Mouse (Mus musculus) kidney, embryonic 16.5 days (tissue): ENCODE data around the gene Palld. TPM values are rescaled to one million over a fixed set of nuclear protein-coding genes. Genes with fewer than 3 reads are reported as not detected.
A peak's percentile ranks its signal among the peaks of the same experiment; 100 is the strongest.

Source experiments
- ATAC-seq: fragments of 200-750 bp; cut with Nextera tagmentation; 2 replicates; pipeline ENCODE4 v1.8.0; 2017; ENCODE audit warnings: moderate TSS enrichment; ENCODE audit not compliant: low FRiP score, low TSS enrichment
- H3K27ac ChIP-seq: fragments of 300-500 bp; sonication (generic); 2 replicates; pipeline ENCODE4 v1.5.1; 2014; ENCODE audit warnings: low read length
- H3K27me3 ChIP-seq: fragments of 300-500 bp; sonication (generic); 2 replicates; pipeline ENCODE4 v1.6.1; 2014; ENCODE audit warnings: low read length, control low read depth, mixed read lengths; ENCODE audit not compliant: insufficient read depth
- H3K36me3 ChIP-seq: fragments of 300-500 bp; sonication (generic); 2 replicates; pipeline ENCODE4 v1.6.1; 2014; ENCODE audit warnings: low read length, control low read depth, mixed read lengths; ENCODE audit not compliant: insufficient read depth
- H3K4me1 ChIP-seq: fragments of 300-500 bp; sonication (generic); 2 replicates; pipeline ENCODE4 v1.6.1; 2014; ENCODE audit warnings: low read length, control low read depth, mixed read lengths; ENCODE audit not compliant: insufficient read depth
- H3K4me2 ChIP-seq: fragments of 300-500 bp; sonication (generic); replicated peaks from 2 replicates; pipeline ENCODE4 v1.6.1; 2014; ENCODE audit warnings: low read depth, low read length
- H3K4me3 ChIP-seq: fragments of 300-500 bp; sonication (generic); 2 replicates; pipeline ENCODE4 v1.5.1; 2014; ENCODE audit warnings: mild to moderate bottlenecking, low read length
- H3K9ac ChIP-seq: fragments of 300-500 bp; sonication (generic); replicated peaks from 2 replicates; pipeline ENCODE4 v1.6.1; 2014; ENCODE audit warnings: low read length
- H3K9me3 ChIP-seq: fragments of 300-500 bp; sonication (generic); 2 replicates; pipeline ENCODE4 v1.6.1; 2016; ENCODE audit warnings: low read length, control low read depth
- WGBS: fragments of 180-500 bp; shearing (Covaris S2); extraction: QIAGEN DNeasy Blood & Tissue Kit; methylation state at CpG from one replicate; pipeline ENCODE4 v1.1.7; 2014; 5-methylcytosine and 5-hydroxymethylcytosine counted together
- polyA plus RNA-seq: library from polyadenylated mRNA; unstranded; fragments of >200 nt; fragmentation: Nextera tagmentation; extraction: Ambion mirVana; gene quantifications from 2 replicates; pipeline ENCODE4 v1.2.1, GENCODE M21; 2015

The Palld gene
- polyA plus RNA-seq, 1 experiment from 2014 or later, result 71.8 TPM

DNA sequence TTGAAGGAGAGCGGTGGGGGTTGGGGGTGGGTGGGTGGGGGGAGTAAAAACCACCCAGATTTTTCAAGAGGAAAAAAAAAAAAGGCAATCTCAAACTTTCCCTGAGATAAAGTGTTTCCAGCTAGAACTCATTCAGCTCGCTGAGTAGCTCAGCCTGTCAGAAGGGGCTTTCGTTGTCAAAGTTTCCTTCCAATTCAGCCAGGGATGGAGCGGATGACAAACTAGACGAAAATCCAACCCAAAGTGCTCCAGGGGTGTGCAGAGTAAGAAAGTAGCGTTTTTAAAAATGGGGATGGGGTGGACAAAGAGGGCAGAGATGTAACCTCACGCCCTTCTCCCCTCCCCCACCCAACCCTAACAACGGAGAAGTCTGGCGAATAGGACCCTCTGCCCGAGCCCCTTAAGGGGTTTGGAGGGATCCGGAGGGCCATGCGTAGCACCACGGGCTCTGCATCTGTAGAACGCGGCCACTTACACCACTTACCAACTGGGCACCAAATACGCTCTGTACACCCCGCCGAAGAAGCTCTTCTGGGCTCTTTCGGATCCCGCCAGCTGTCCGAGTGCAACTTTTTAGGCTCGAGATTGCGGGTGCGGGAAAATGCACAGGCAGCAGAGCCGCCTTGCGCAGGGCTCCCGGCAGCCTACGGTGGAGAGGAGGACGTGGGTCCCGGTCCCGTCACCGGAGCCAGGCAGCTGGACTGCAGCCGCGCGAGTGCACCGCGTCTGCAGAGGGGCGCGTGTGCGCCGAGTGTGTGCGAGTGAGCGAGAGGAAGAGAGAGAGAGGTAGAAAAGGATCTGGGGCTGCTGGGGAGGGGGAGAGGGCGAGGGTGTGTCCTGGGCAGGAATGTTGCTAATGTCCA is 142.9 kb downstream of the Palld start:
- under 1% methylated on average over 43 of the region's 44 CpGs for WGBS

DNA sequence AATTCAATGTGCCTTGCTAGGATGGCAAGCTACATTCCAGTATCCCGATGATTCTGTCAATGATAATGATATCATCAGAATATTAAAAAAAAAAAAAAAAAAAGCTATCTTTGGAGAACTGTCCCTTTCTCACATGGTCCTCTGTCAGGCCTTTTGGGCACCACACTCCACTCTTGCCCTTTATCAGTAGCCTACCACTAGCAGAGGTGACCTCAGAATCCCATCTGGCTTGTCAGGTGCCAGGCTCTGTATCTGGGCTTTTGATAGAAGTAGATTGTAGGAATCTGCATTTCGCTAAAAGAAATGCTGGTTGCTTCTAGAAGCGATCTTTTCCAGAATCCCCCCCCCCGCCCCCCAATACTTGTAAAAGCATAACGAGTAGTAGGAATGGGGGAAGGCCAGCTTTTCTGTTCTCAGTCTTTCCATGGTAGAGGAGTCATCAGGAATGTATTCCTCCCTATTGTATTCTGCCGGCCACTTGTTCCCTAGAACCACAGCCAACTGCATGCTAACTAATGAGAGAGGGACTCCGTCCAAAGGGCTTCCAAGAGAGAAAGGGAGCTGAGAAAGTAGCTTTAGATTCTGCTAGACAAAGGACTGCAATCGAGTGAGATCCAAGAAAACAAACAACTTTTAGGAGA is 143.7 kb downstream of the Palld start:
- Histone ChIP-seq H3K27me3 (no peaks in the 10 kb centered on the region), H3K27ac (peak overlapping the region; percentile 28; the same call in 1 of the 2 replicates), H3K4me2 (peak overlapping the region; percentile 93), H3K9me3 (no peaks in the 10 kb centered on the region), H3K4me1 (peaks cover 34% of the 10 kb centered on the region), H3K36me3 (no peaks in the 10 kb centered on the region), H3K9ac (peak overlapping the region; percentile 83), H3K4me3 (peak overlapping the region; percentile 69)
- 24% methylated on average over 8 of the region's 8 CpGs for WGBS
- no peak for ATAC-seq

More for the DNA sequence above, 142.9 kb downstream of the Palld start:
- H3K4me3 ChIP-seq, result peak overlapping the region; percentile 69
- peak overlapping the region; percentile 93 for H3K4me2 ChIP-seq
- no peaks in the 10 kb centered on the region for H3K9me3 ChIP-seq
- peak; percentile 88 for ATAC-seq
- peaks cover 34% of the 10 kb centered on the region for H3K4me1 ChIP-seq
- H3K27me3 ChIP-seq, result no peaks in the 10 kb centered on the region
- H3K9ac ChIP-seq, result peak overlapping the region; percentile 83
- H3K27ac ChIP-seq, result peak overlapping the region; percentile 65; the same call in 1 of the 2 replicates
- no peaks in the 10 kb centered on the region for H3K36me3 ChIP-seq

- Histone ChIP-seq H3K27me3 (no peaks in the 10 kb centered on the region), H3K9me3 (no peaks in the 10 kb centered on the region), H3K36me3 (0 out of 2 replicates have a peak, but pooled peaks cover 5% of the 10 kb centered on the region), H3K4me3 (peak overlapping the region; percentile 69), H3K4me2 (peak overlapping the region; percentile 93), H3K9ac (0 out of 2 replicates have a peak overlapping the region, but pooled peaks have one; percentile 23), H3K4me1 (peaks cover 34% of the 10 kb centered on the region), H3K27ac (peak overlapping the region; percentile 60; the same call in 1 of the 2 replicates)
- WGBS, result 15% methylated on average over 18 of the region's 18 CpGs
- ATAC-seq, result peak; percentile 63
Measured at GRCm38 (mm10) chr8:61756971-61757965, 145.2 kb downstream of the Palld start.

DNA sequence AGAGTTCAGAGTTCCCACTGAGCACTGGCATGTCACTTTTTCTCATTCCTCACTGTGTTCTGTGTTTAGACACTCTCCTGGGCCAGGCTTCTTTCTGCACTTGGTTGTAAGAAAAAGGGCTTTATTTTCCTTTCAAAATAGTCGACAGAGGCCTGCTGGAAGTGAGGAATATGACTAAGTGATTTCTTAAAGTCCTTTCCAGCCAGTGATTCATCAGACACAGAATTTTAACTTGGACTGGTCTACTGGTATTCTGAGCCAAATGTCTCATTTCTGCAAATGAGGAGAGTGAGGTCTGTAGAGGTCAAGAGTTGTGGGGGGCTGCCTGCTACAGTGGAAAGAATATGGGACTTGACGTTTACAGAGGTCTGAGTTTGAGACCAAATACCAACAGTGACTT is 147.3 kb downstream of the Palld start:
- Histone ChIP-seq H3K4me1 (peaks cover 32% of the 10 kb centered on the region), H3K9ac (no peak overlapping the region), H3K36me3 (0 out of 2 replicates have a peak, but pooled peaks cover 5% of the 10 kb centered on the region), H3K27me3 (no peaks in the 10 kb centered on the region), H3K4me3 (no peak overlapping the region), H3K27ac (no peak overlapping the region), H3K9me3 (no peaks in the 10 kb centered on the region), H3K4me2 (no peak overlapping the region)
- 55% methylated on average over 2 of the region's 2 CpGs for WGBS
- no peak for ATAC-seq

GRCm38 (mm10) chr8:61747070-61747469 is 155.4 kb downstream of the Palld start:
- no peaks in the 10 kb centered on the region for H3K36me3 ChIP-seq
- H3K4me3 ChIP-seq, result no peak overlapping the region
- no peak for ATAC-seq
- peaks cover 12% of the 10 kb centered on the region for H3K4me1 ChIP-seq
- no peaks in the 10 kb centered on the region for H3K9me3 ChIP-seq
- no peak overlapping the region for H3K9ac ChIP-seq
- H3K27ac ChIP-seq, result no peak overlapping the region
- no peak overlapping the region for H3K4me2 ChIP-seq
- H3K27me3 ChIP-seq, result no peaks in the 10 kb centered on the region
- WGBS, result 87% methylated on average over 5 of the region's 5 CpGs

GRCm38 (mm10) chr8:61745181-61745980 is 157.1 kb downstream of the Palld start:
- peak; percentile 61; the same call in 1 of the 2 replicates for ATAC-seq
- 32% methylated on average over 10 of the region's 10 CpGs for WGBS

GRCm38 (mm10) chr8:61743764-61744562 is 158.5 kb downstream of the Palld start:
- H3K4me2 ChIP-seq, result no peak overlapping the region
- no peak overlapping the region for H3K4me3 ChIP-seq
- 79% methylated on average over 6 of the region's 6 CpGs for WGBS
- no peak overlapping the region for H3K27ac ChIP-seq
- H3K4me1 ChIP-seq, result peaks cover 12% of the 10 kb centered on the region
- ATAC-seq, result peak; percentile 39; the same call in 1 of the 2 replicates
- no peaks in the 10 kb centered on the region for H3K36me3 ChIP-seq
- no peaks in the 10 kb centered on the region for H3K9me3 ChIP-seq
- H3K27me3 ChIP-seq, result no peaks in the 10 kb centered on the region
- H3K9ac ChIP-seq, result no peak overlapping the region

More at GRCm38 (mm10) chr8:61745181-61745980, 157.1 kb downstream of the Palld start:
- H3K9me3 ChIP-seq, result no peaks in the 10 kb centered on the region
- H3K27ac ChIP-seq, result no peak overlapping the region
- no peak overlapping the region for H3K4me2 ChIP-seq
- no peaks in the 10 kb centered on the region for H3K27me3 ChIP-seq
- no peaks in the 10 kb centered on the region for H3K36me3 ChIP-seq
- no peak overlapping the region for H3K4me3 ChIP-seq
- H3K9ac ChIP-seq, result no peak overlapping the region
- peaks cover 12% of the 10 kb centered on the region for H3K4me1 ChIP-seq

- WGBS, result 93% methylated on average over 4 of the region's 4 CpGs
- Histone ChIP-seq H3K4me3 (no peak overlapping the region), H3K4me2 (no peak overlapping the region), H3K27ac (no peak overlapping the region), H3K4me1 (no peaks in the 10 kb centered on the region), H3K36me3 (0 out of 2 replicates have a peak, but pooled peaks cover 3% of the 10 kb centered on the region), H3K9me3 (no peaks in the 10 kb centered on the region), H3K9ac (no peak overlapping the region), H3K27me3 (no peaks in the 10 kb centered on the region)
- ATAC-seq, result no peak
Measured at GRCm38 (mm10) chr8:61737465-61737864, 165.0 kb downstream of the Palld start.
